Mouse (Mus musculus): ENCODE data around the gene Cdk6. TPM values are rescaled to one million over a fixed set of nuclear protein-coding genes. Genes with fewer than 3 reads are reported as not detected.
A peak's percentile ranks its signal among the peaks of the same experiment; 100 is the strongest.
"Not testable (repeated sequence)": the region's sequence is repeated elsewhere in the genome, so short reads cannot be mapped to it uniquely, and the experiment has no call there.

Gene Cdk6
- polyA plus RNA-seq, 1 experiment: 24.1 TPM

GRCm38 (mm10) chr5:3343566-3344080, 2.3 kb downstream of the Cdk6 start:
- Histone ChIP-seq H3K4me1 (ENCODE audit: control insufficient read depth, insufficient read depth, low read length) (peaks cover 11% of the 10 kb centered on the region), H3K4me3 (ENCODE audit: insufficient read depth, low read length) (peak overlapping the region; percentile 91), H3K27ac (ENCODE audit: insufficient read depth, low read depth, low read length) (peak overlapping the region; percentile 86)
- TF ChIP-seq CTCF (IDR thresholded peaks at IDR 0.05; ENCODE audit: low read depth, low read length) (no peak), POLR2A (IDR thresholded peaks at IDR 0.05; ENCODE audit: borderline replicate concordance, low read depth, low read length) (no peak)

GRCm38 (mm10) chr5:3344081-3344631, 2.9 kb downstream of the Cdk6 start:
- H3K4me1 ChIP-seq (ENCODE audit: control insufficient read depth, insufficient read depth, low read length): peaks cover 12% of the 10 kb centered on the region
- H3K4me3 ChIP-seq (ENCODE audit: insufficient read depth, low read length): peak overlapping the region; percentile 91
- TF ChIP-seq POLR2A (IDR thresholded peaks at IDR 0.05; ENCODE audit: borderline replicate concordance, low read depth, low read length): no peak
- TF ChIP-seq CTCF (IDR thresholded peaks at IDR 0.05; ENCODE audit: low read depth, low read length): no peak
- H3K27ac ChIP-seq (ENCODE audit: insufficient read depth, low read depth, low read length): peak overlapping the region; percentile 86

- not testable (repeated sequence) for H3K4me3 ChIP-seq (ENCODE audit: insufficient read depth, low read length); H3K27ac ChIP-seq (ENCODE audit: insufficient read depth, low read depth, low read length)
These were observed 4.3 kb downstream of the Cdk6 start for GRCm38 (mm10) chr5:3345540-3345939.

GRCm38 (mm10) chr5:3349393-3349792, 8.1 kb downstream of the Cdk6 start:
- H3K4me3 ChIP-seq (ENCODE audit: insufficient read depth, low read length); H3K27ac ChIP-seq (ENCODE audit: insufficient read depth, low read depth, low read length): not testable (repeated sequence)
- peaks cover 18% of the 10 kb centered on the region for H3K4me1 ChIP-seq (ENCODE audit: control insufficient read depth, insufficient read depth, low read length)

More at GRCm38 (mm10) chr5:3345540-3345939, 4.3 kb downstream of the Cdk6 start:
- H3K4me1 ChIP-seq (ENCODE audit: control insufficient read depth, insufficient read depth, low read length): peaks cover 16% of the 10 kb centered on the region

- H3K4me3 ChIP-seq (ENCODE audit: insufficient read depth, low read length); H3K27ac ChIP-seq (ENCODE audit: insufficient read depth, low read depth, low read length): not testable (repeated sequence)
- peaks cover 38% of the 10 kb centered on the region for H3K4me1 ChIP-seq (ENCODE audit: control insufficient read depth, insufficient read depth, low read length)
These were observed 10.6 kb downstream of the Cdk6 start for GRCm38 (mm10) chr5:3351836-3352235.

- Histone ChIP-seq H3K4me3 (ENCODE audit: insufficient read depth, low read length) (no peak overlapping the region), H3K27ac (ENCODE audit: insufficient read depth, low read depth, low read length) (no peak overlapping the region), H3K4me1 (ENCODE audit: control insufficient read depth, insufficient read depth, low read length) (peaks cover 41% of the 10 kb centered on the region)
- no peak for TF ChIP-seq CTCF (IDR thresholded peaks at IDR 0.05; ENCODE audit: low read depth, low read length)
- TF ChIP-seq POLR2A (IDR thresholded peaks at IDR 0.05; ENCODE audit: borderline replicate concordance, low read depth, low read length): no peak
These were observed 11.0 kb downstream of the Cdk6 start for GRCm38 (mm10) chr5:3352314-3352713.

DNA sequence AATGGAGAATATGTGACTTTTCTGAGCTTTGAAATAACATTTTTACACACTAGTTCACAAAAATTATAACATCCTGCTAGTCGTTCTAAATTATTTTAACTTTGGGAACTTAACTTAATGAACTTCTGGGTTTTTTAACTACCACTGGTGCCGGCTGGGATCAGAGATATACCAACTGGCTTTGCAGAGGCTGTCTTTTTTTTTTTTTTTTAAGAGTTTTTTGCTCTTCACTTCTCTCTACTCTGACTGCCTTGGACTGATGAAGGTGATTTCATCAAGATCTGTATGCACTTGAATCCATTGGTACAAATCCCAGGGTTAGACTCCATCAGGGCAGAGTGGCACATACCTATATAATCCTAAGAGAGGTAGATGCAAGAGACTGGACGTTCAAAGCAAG, 11.5 kb downstream of the Cdk6 start:
- Histone ChIP-seq H3K27ac (ENCODE audit: insufficient read depth, low read depth, low read length) (no peak overlapping the region), H3K4me3 (ENCODE audit: insufficient read depth, low read length) (no peak overlapping the region), H3K4me1 (ENCODE audit: control insufficient read depth, insufficient read depth, low read length) (peaks cover 44% of the 10 kb centered on the region)
- TF ChIP-seq POLR2A (IDR thresholded peaks at IDR 0.05; ENCODE audit: borderline replicate concordance, low read depth, low read length): no peak
- no peak for TF ChIP-seq CTCF (IDR thresholded peaks at IDR 0.05; ENCODE audit: low read depth, low read length)

DNA sequence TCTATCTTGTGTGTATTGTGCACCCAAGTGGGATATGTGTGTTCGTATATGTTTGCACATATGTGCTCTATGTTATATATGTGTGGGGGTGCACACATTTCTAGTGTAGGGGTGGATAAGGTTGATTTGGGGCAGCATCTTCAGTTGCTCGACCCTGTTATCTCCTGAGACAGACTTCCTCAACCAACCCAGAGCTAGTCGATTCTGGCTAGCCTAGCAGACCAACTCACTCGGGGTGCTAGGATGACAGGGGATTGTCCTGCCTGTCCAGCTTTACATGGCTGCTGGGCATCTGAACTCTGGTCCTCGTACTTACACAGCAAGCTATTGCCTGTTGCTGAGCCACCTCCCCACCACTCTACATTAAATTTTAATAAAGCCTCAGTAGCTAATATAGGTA, 13.0 kb downstream of the Cdk6 start:
- Histone ChIP-seq H3K4me1 (ENCODE audit: control insufficient read depth, insufficient read depth, low read length) (peaks cover 43% of the 10 kb centered on the region), H3K27ac (ENCODE audit: insufficient read depth, low read depth, low read length) (no peak overlapping the region), H3K4me3 (ENCODE audit: insufficient read depth, low read length) (no peak overlapping the region)
- TF ChIP-seq POLR2A (IDR thresholded peaks at IDR 0.05; ENCODE audit: borderline replicate concordance, low read depth, low read length) (no peak), CTCF (IDR thresholded peaks at IDR 0.05; ENCODE audit: low read depth, low read length) (no peak)

- TF ChIP-seq CTCF (IDR thresholded peaks at IDR 0.05; ENCODE audit: low read depth, low read length): no peak
- no peak for TF ChIP-seq POLR2A (IDR thresholded peaks at IDR 0.05; ENCODE audit: borderline replicate concordance, low read depth, low read length)
- Histone ChIP-seq H3K4me3 (ENCODE audit: insufficient read depth, low read length) (no peak overlapping the region), H3K4me1 (ENCODE audit: control insufficient read depth, insufficient read depth, low read length) (peaks cover 44% of the 10 kb centered on the region)
These were observed 13.8 kb downstream of the Cdk6 start for GRCm38 (mm10) chr5:3355032-3355536.

GRCm38 (mm10) chr5:3355560-3356260, 14.4 kb downstream of the Cdk6 start:
- TF ChIP-seq POLR2A (IDR thresholded peaks at IDR 0.05; ENCODE audit: borderline replicate concordance, low read depth, low read length) (no peak), CTCF (IDR thresholded peaks at IDR 0.05; ENCODE audit: low read depth, low read length) (no peak)
- H3K4me3 ChIP-seq (ENCODE audit: insufficient read depth, low read length): no peak overlapping the region
- peak overlapping the region; percentile 48 for H3K27ac ChIP-seq (ENCODE audit: insufficient read depth, low read depth, low read length)
- peaks cover 45% of the 10 kb centered on the region for H3K4me1 ChIP-seq (ENCODE audit: control insufficient read depth, insufficient read depth, low read length)

More at GRCm38 (mm10) chr5:3355032-3355536, 13.8 kb downstream of the Cdk6 start:
- H3K27ac ChIP-seq (ENCODE audit: insufficient read depth, low read depth, low read length): peak overlapping the region; percentile 48; the same call in 1 of the 2 replicates
